Mouse (Mus musculus) frontal cortex, adult 2 months (tissue): ENCODE measurements around the gene Rps10. TPM values are rescaled to one million over a fixed set of nuclear protein-coding genes. Genes with fewer than 3 reads are reported as not detected.

ENCODE experiments used
- DNase-seq, 2 experiments: peaks; one replicate each; pipeline ENCODE4 v3.0.0; 2022; ENCODE audit warnings: low spot score in 1 of 2; ENCODE audit errors: extremely low spot score in 1 of 2
- polyA plus RNA-seq: library from polyadenylated mRNA; depleted of rRNA; stranded (reverse); fragments of >200 nt; gene quantifications from 2 replicates; pipeline ENCODE4 v1.2.3, GENCODE M21; 2012

Rps10 gene
- polyA plus RNA-seq, 1 experiment: 567 TPM

- no peak for DNase-seq
These were observed 21.1 kb downstream of the Rps10 start for GRCm38 (mm10) chr17:27615388-27615787.

- DNase-seq: no peak
These were observed 23.5 kb downstream of the Rps10 start for GRCm38 (mm10) chr17:27613016-27613415.

- no peak for DNase-seq
These were observed 24.5 kb downstream of the Rps10 start for GRCm38 (mm10) chr17:27611994-27612393.

GRCm38 (mm10) chr17:27611519-27611884 is 25.0 kb downstream of the Rps10 start:
- no peak for DNase-seq

GRCm38 (mm10) chr17:27610679-27611518 is 25.6 kb downstream of the Rps10 start:
- DNase-seq: peak; percentile 81 to 83

GRCm38 (mm10) chr17:27609576-27609975 is 26.9 kb downstream of the Rps10 start:
- DNase-seq: no peak

- DNase-seq: peak in 1 of 2 experiments; percentile 57
These were observed 32.8 kb downstream of the Rps10 start for GRCm38 (mm10) chr17:27603522-27604234.

- no peak for DNase-seq
These were observed 33.4 kb downstream of the Rps10 start for GRCm38 (mm10) chr17:27603036-27603435.

- DNase-seq: no peak
These were observed 35.6 kb downstream of the Rps10 start for GRCm38 (mm10) chr17:27600869-27601268.

GRCm38 (mm10) chr17:27600286-27600685 is 36.2 kb downstream of the Rps10 start:
- no peak for DNase-seq

GRCm38 (mm10) chr17:27596376-27597190 is 39.9 kb downstream of the Rps10 start:
- DNase-seq: no peak

- DNase-seq: no peak
These were observed 40.7 kb downstream of the Rps10 start for GRCm38 (mm10) chr17:27595659-27596375.

GRCm38 (mm10) chr17:27592565-27592910 is 43.9 kb downstream of the Rps10 start:
- no peak for DNase-seq

GRCm38 (mm10) chr17:27591826-27592564 is 44.5 kb downstream of the Rps10 start:
- no peak for DNase-seq

GRCm38 (mm10) chr17:27588231-27588630 is 48.2 kb downstream of the Rps10 start:
- DNase-seq: no peak

- DNase-seq: no peak
These were observed 49.2 kb downstream of the Rps10 start for GRCm38 (mm10) chr17:27587252-27587651.

GRCm38 (mm10) chr17:27586661-27587060 is 49.8 kb downstream of the Rps10 start:
- no peak for DNase-seq

GRCm38 (mm10) chr17:27583185-27583894 is 53.1 kb downstream of the Rps10 start:
- no peak for DNase-seq
